Mouse (Mus musculus): Measurements from ENCODE around the gene Atp2a3.

Gene Atp2a3

GRCm38 (mm10) chr11:73001029-73001428 is 40.1 kb downstream of the Atp2a3 start:
- DNase-seq (ENCODE audit: low read depth, low spot score), result peak; percentile 62

GRCm38 (mm10) chr11:73006377-73006776 is 45.4 kb downstream of the Atp2a3 start:
- DNase-seq (ENCODE audit: low read depth, low spot score), result peak; percentile 71

- no peak for DNase-seq (ENCODE audit: low read depth, low spot score)
Measured at GRCm38 (mm10) chr11:73007113-73007512, 46.1 kb downstream of the Atp2a3 start.

GRCm38 (mm10) chr11:73007698-73008481 is 46.9 kb downstream of the Atp2a3 start:
- peak; percentile 31 for DNase-seq (ENCODE audit: low read depth, low spot score)

- DNase-seq (ENCODE audit: low read depth, low spot score), result no peak
Measured at GRCm38 (mm10) chr11:73008826-73009225, 47.9 kb downstream of the Atp2a3 start.

GRCm38 (mm10) chr11:73009531-73010274 is 48.7 kb downstream of the Atp2a3 start:
- DNase-seq (ENCODE audit: low read depth, low spot score), result no peak

- no peak for DNase-seq (ENCODE audit: low read depth, low spot score)
Measured at GRCm38 (mm10) chr11:73013981-73014380, 53.0 kb downstream of the Atp2a3 start.

- no peak for DNase-seq (ENCODE audit: low read depth, low spot score)
Measured at GRCm38 (mm10) chr11:73014831-73015344, 53.9 kb downstream of the Atp2a3 start.

GRCm38 (mm10) chr11:73015391-73016102 is 54.6 kb downstream of the Atp2a3 start:
- no peak for DNase-seq (ENCODE audit: low read depth, low spot score)

- no peak for DNase-seq (ENCODE audit: low read depth, low spot score)
Measured at GRCm38 (mm10) chr11:73016103-73016420, 55.1 kb downstream of the Atp2a3 start.

- peak; percentile 89 for DNase-seq (ENCODE audit: low read depth, low spot score)
Measured at GRCm38 (mm10) chr11:73018471-73019146, 57.6 kb downstream of the Atp2a3 start, which contains the start of gene Camkk1. Gene Camkk1, plus strand, starts transcription at chr11:73019008.

GRCm38 (mm10) chr11:73019147-73019795 is 58.3 kb downstream of the Atp2a3 start:
- peak; percentile 20 for DNase-seq (ENCODE audit: low read depth, low spot score)

- DNase-seq (ENCODE audit: low read depth, low spot score), result no peak
Measured at GRCm38 (mm10) chr11:73020953-73021800, 60.2 kb downstream of the Atp2a3 start.

GRCm38 (mm10) chr11:73023099-73023498 is 62.1 kb downstream of the Atp2a3 start:
- DNase-seq (ENCODE audit: low read depth, low spot score), result no peak

- DNase-seq (ENCODE audit: low read depth, low spot score), result no peak
Measured at GRCm38 (mm10) chr11:73023827-73024226, 62.9 kb downstream of the Atp2a3 start.

GRCm38 (mm10) chr11:73024236-73024904 is 63.4 kb downstream of the Atp2a3 start:
- no peak for DNase-seq (ENCODE audit: low read depth, low spot score)

- DNase-seq (ENCODE audit: low read depth, low spot score), result no peak
Measured at GRCm38 (mm10) chr11:73026961-73027360, 66.0 kb downstream of the Atp2a3 start.

GRCm38 (mm10) chr11:73030821-73031498 is 70.0 kb downstream of the Atp2a3 start:
- peak; percentile 87 for DNase-seq (ENCODE audit: low read depth, low spot score)

GRCm38 (mm10) chr11:73031536-73031935 is 70.6 kb downstream of the Atp2a3 start:
- DNase-seq (ENCODE audit: low read depth, low spot score), result no peak

Measured in forelimb bud, embryonic 11.5 days (tissue).